8 mouse cellular contexts compared by ENCODE assay signal in the genomic region with DNA sequence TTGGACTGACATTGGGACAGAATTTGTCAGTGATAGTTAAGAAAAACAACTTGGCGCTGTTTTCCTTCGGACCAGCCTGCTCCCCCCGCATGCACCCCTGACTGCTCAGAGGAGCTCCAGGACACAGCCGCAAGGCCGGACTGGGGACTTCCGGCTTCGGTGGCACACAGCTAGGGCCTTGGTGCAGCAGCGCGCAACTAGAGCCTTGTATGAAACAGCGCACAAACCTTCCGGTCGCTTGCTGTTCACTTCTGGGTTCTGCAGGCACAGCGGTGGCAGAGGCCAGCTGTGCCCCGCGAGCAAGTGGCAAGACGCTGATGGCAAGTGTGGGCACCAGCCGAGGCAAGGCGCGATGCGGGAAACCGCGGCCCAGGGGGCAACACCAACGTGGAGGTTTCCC. TPM values are rescaled to one million over a fixed set of nuclear protein-coding genes. Genes with fewer than 3 reads are reported as not detected.
DNase-seq lines count a peak whose midpoint lies in the region; ATAC-seq and TF ChIP-seq lines count a peak whose summit lies in the region.

No protein-coding gene starts in this region.

- H3K4me2 ChIP-seq in heart, embryonic 12.5 days: peak overlapping the region; percentile 59
- H3K4me2 ChIP-seq in embryonic facial prominence, embryonic 13.5 days: peak overlapping the region; percentile 43
- peak overlapping the region; percentile 55 for H3K4me2 ChIP-seq in liver, embryonic 11.5 days

- H3K4me3 ChIP-seq in heart, embryonic 12.5 days: peak overlapping the region; percentile 30
- peak overlapping the region; percentile 19 for H3K4me3 ChIP-seq in embryonic facial prominence, embryonic 13.5 days
- H3K4me3 ChIP-seq in liver, embryonic 11.5 days (ENCODE audit: low read depth, low read length): peak overlapping the region; percentile 24
- H3K4me3 ChIP-seq in left cerebral cortex, adult 2 months: no peak overlapping the region

- no peaks in the 10 kb centered on the region for H3K27me3 ChIP-seq in heart, embryonic 12.5 days (replicated peaks)
- no peaks in the 10 kb centered on the region for H3K27me3 ChIP-seq in embryonic facial prominence, embryonic 13.5 days
- no peaks in the 10 kb centered on the region for H3K27me3 ChIP-seq in liver, embryonic 11.5 days (replicated peaks; ENCODE audit: control insufficient read depth, insufficient read depth, low read length)

- TF ChIP-seq CTCF in left cerebral cortex, adult 2 months (IDR thresholded peaks at IDR 0.05): no peak

- intact Hi-C loops in heart, postnatal 25 days (cut with DNase I): no loop called here
- intact Hi-C loops in left cerebral cortex, adult 2 months (cut with DNase I): no loop called here

- no peaks in the 10 kb centered on the region for H3K36me3 ChIP-seq in heart, embryonic 12.5 days
- no peaks in the 10 kb centered on the region for H3K36me3 ChIP-seq in embryonic facial prominence, embryonic 13.5 days
- no peaks in the 10 kb centered on the region for H3K36me3 ChIP-seq in liver, embryonic 11.5 days (ENCODE audit: control insufficient read depth, insufficient read depth, low read length)

- no peak for DNase-seq in heart, postnatal 25 days (ENCODE audit: low spot score)
- peak; percentile 17 for DNase-seq in CD4-positive helper T cell, adult 2 months (ENCODE audit: low read depth, low spot score)
- no peak for DNase-seq in liver, embryonic 11.5 days (ENCODE audit: low spot score)
- DNase-seq in spleen, postnatal 14 days (ENCODE audit: low spot score in 2 of 2): no peak
- DNase-seq in frontal cortex, postnatal 14 days (ENCODE audit: low spot score in 2 of 2): no peak
- no peak for DNase-seq in left cerebral cortex, adult 2 months (ENCODE audit: extremely low spot score in 1 of 2, low spot score in 2 of 2)

- 49% methylated on average over 23 of the region's 23 CpGs for WGBS in heart, embryonic 12.5 days
- 65% methylated on average over 23 of the region's 23 CpGs for WGBS in embryonic facial prominence, embryonic 13.5 days
- WGBS in liver, embryonic 11.5 days: 57% methylated on average over 23 of the region's 23 CpGs

- H3K9me3 ChIP-seq in heart, embryonic 12.5 days (replicated peaks): peaks cover 11% of the 10 kb centered on the region
- 0 out of 2 replicates have a peak, but pooled peaks cover 11% of the 10 kb centered on the region for H3K9me3 ChIP-seq in embryonic facial prominence, embryonic 13.5 days
- H3K9me3 ChIP-seq in liver, embryonic 11.5 days (ENCODE audit: control insufficient read depth, low read length): peaks cover 7% of the 10 kb centered on the region; the same call in 1 of the 2 replicates

- ATAC-seq in heart, embryonic 12.5 days (ENCODE audit: insufficient number of reproducible peaks, low FRiP score): no peak
- no peak for ATAC-seq in embryonic facial prominence, embryonic 13.5 days (ENCODE audit: insufficient number of reproducible peaks, insufficient read depth, low FRiP score, low TSS enrichment, low read depth)
- peak; percentile 18; the same call in 1 of the 2 replicates for ATAC-seq in liver, embryonic 11.5 days (replicated peaks; ENCODE audit: low FRiP score)

- no peak overlapping the region for H3K27ac ChIP-seq in heart, embryonic 12.5 days (ENCODE audit: poor library complexity, severe bottlenecking)
- no peak overlapping the region for H3K27ac ChIP-seq in embryonic facial prominence, embryonic 13.5 days
- H3K27ac ChIP-seq in liver, embryonic 11.5 days (ENCODE audit: low read depth, low read length): no peak overlapping the region
- H3K27ac ChIP-seq in left cerebral cortex, adult 2 months: no peak overlapping the region

- no peaks in the 10 kb centered on the region for H3K4me1 ChIP-seq in heart, embryonic 12.5 days (replicated peaks)
- no peaks in the 10 kb centered on the region for H3K4me1 ChIP-seq in embryonic facial prominence, embryonic 13.5 days
- no peaks in the 10 kb centered on the region for H3K4me1 ChIP-seq in liver, embryonic 11.5 days (replicated peaks; ENCODE audit: control insufficient read depth, insufficient read depth, low read length)

- no peak overlapping the region for H3K9ac ChIP-seq in heart, embryonic 12.5 days
- 0 out of 2 replicates have a peak overlapping the region, but pooled peaks have one; percentile 11 for H3K9ac ChIP-seq in embryonic facial prominence, embryonic 13.5 days
- H3K9ac ChIP-seq in liver, embryonic 11.5 days (ENCODE audit: low read depth, low read length): no peak overlapping the region

RNA-seq across cellular contexts. Expression of a gene that starts 12.9 kb away (rescaled TPM):
- polyA plus RNA-seq in heart, embryonic 12.5 days (2016; fragmentation: Nextera tagmentation; extraction: Ambion mirVana): 8.9 and 10.4 TPM in 2 replicates
- 10 to 100 TPM; 19.4 to 19.8 TPM for total RNA-seq in heart, postnatal 25 days (2021)
- 19.5 and 22.4 TPM in 2 replicates for polyA plus RNA-seq in embryonic facial prominence, embryonic 13.5 days (2015; fragmentation: Nextera tagmentation; extraction: Ambion mirVana)
- polyA plus RNA-seq in liver, embryonic 11.5 days (2014; fragmentation: Nextera tagmentation; extraction: Ambion mirVana): 13.5 and 16.6 TPM in 2 replicates
- 1 to 10 TPM; 5.1 to 7.6 TPM for total RNA-seq in left cerebral cortex, adult 2 months (2021)
